Mouse (Mus musculus) adrenal gland (tissue): Measurements from ENCODE around the gene Gm49673.
"Not testable (repeated sequence)": the region's sequence is repeated elsewhere in the genome, so short reads cannot be mapped to it uniquely, and the experiment has no call there.

Source experiments
- intact Hi-C: fragments of 180-260 bp; cut with DNase I; formaldehyde crosslinking; loops from one replicate; pipeline ENCODE4 v1.15.1; 2025

The Gm49673 gene

GRCm38 (mm10) chr17:8138116-8138515 lies 9.5 kb downstream of the Gm49673 start:
- intact Hi-C loops: not testable (repeated sequence)

GRCm38 (mm10) chr17:8130849-8131248 lies 16.7 kb downstream of the Gm49673 start:
- intact Hi-C loops: not testable (repeated sequence)

GRCm38 (mm10) chr17:8129578-8129977 lies 18.0 kb downstream of the Gm49673 start:
- intact Hi-C loops: not testable (repeated sequence)

- intact Hi-C loops: not testable (repeated sequence)
Measured at GRCm38 (mm10) chr17:8128326-8128993, 19.1 kb downstream of the Gm49673 start.

GRCm38 (mm10) chr17:8124586-8124985 lies 23.0 kb downstream of the Gm49673 start:
- intact Hi-C loops: not testable (repeated sequence)

GRCm38 (mm10) chr17:8122974-8123373 lies 24.6 kb downstream of the Gm49673 start:
- intact Hi-C loops: not testable (repeated sequence)

- intact Hi-C loops: not testable (repeated sequence)
Measured at GRCm38 (mm10) chr17:8116928-8117327, 30.7 kb downstream of the Gm49673 start.

- intact Hi-C loops: not testable (repeated sequence)
Measured at GRCm38 (mm10) chr17:8116378-8116777, 31.2 kb downstream of the Gm49673 start.

- intact Hi-C loops: not testable (repeated sequence)
Measured at GRCm38 (mm10) chr17:8112199-8112598, 35.4 kb downstream of the Gm49673 start.

GRCm38 (mm10) chr17:8101297-8101609 lies 46.3 kb downstream of the Gm49673 start:
- intact Hi-C loops: not testable (repeated sequence)

GRCm38 (mm10) chr17:8100405-8101296 lies 46.9 kb downstream of the Gm49673 start:
- intact Hi-C loops: not testable (repeated sequence)

GRCm38 (mm10) chr17:8096199-8096598 lies 51.4 kb downstream of the Gm49673 start:
- intact Hi-C loops: not testable (repeated sequence)

- intact Hi-C loops: not testable (repeated sequence)
Measured at GRCm38 (mm10) chr17:8095653-8096052, 51.9 kb downstream of the Gm49673 start.

GRCm38 (mm10) chr17:8092537-8093526 lies 54.8 kb downstream of the Gm49673 start:
- intact Hi-C loops: not testable (repeated sequence)

- intact Hi-C loops: not testable (repeated sequence)
Measured at GRCm38 (mm10) chr17:8091320-8091719, 56.3 kb downstream of the Gm49673 start.

- intact Hi-C loops: not testable (repeated sequence)
Measured at GRCm38 (mm10) chr17:8069847-8070246, 77.7 kb downstream of the Gm49673 start.

- intact Hi-C loops: not testable (repeated sequence)
Measured at GRCm38 (mm10) chr17:8056637-8057138, 90.9 kb downstream of the Gm49673 start.

- intact Hi-C loops: not testable (repeated sequence)
Measured at GRCm38 (mm10) chr17:8055919-8056589, 91.5 kb downstream of the Gm49673 start.

GRCm38 (mm10) chr17:8051247-8051646 lies 96.3 kb downstream of the Gm49673 start:
- intact Hi-C loops: not testable (repeated sequence)

- intact Hi-C loops: not testable (repeated sequence)
Measured at GRCm38 (mm10) chr17:8050218-8050617, 97.4 kb downstream of the Gm49673 start.
